Mouse (Mus musculus) cerebellum, postnatal 14 days (tissue): ENCODE measurements around the gene Pnpla1.
A peak's percentile ranks its signal among the peaks of the same experiment; 100 is the strongest.

Source experiments
- DNase-seq, 2 experiments: peaks; one replicate each; pipeline ENCODE4 v3.0.0; 2021; ENCODE audit warnings: mixed read lengths in 2 of 2

The Pnpla1 gene

DNA sequence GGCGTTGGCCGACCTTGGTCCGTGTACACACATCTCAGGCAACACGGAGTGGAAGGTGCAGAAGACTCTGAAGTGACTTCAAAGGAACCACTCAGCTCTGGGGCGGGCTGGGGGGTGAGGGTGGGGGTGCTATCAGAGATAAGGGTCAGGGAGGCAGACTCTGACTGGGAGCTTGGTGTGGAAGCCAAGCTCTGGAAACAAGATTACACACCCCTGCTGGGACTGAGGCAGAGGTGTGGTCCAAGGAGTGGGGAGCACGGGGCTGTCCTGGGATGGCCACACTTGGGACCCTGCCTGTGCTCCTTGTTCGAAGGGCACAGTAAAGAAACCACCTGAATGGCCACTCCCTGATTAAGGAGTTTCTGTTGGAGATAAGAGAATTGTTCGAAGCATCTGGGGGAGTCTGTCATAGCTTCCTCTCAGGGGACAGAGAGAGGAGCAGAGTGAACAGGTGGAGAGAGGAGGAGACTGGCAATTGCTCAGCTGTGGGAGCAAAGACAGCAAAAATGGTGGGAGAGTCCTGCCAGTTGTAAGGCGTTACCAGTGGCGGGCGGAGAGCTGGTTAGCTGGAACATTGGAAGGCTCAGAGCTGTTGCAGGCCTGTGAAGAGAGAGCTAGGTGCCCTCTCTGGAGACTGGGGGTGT lies 11.1 kb upstream of the Pnpla1 start:
- no peak for DNase-seq

DNA sequence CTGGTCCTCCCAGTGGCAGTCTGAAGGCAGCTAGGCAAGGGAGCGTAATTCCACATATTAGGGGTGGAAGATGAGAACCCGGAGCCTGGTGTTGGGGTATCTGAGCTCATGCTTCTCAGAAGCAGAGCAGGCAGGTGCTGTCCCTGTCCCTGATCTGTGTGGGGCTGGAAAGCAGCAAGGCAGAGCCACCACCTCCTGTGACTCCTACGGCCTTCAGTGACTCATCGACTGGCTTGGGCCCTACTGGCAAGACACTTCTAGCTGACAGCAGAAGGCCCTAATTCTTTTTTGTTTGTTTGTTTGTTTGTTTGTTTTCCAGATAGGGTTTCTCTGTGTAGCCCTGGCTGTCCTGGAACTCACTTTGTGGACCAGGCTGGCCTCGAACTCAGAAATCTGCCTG lies 7.7 kb upstream of the Pnpla1 start:
- no peak for DNase-seq

DNA sequence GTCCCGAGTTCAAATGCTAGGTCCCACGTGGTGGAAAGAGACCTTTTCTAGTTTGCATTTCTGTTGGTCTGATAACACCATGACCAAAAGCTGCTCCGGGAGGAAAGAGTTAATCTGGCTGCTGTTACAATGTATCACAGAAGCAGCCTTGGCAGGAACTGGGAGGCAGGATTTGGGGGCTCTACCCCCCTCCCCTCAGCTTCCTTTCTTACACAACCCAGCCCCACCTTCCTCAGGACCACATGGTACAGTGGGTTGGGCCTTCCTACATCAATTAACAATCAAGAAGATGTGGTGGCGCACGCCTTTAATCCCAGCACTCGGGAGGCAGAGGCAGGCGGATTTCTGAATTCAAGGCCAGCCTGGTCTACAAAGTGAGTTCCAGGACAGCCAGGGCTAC lies 3.8 kb upstream of the Pnpla1 start:
- DNase-seq = no peak

DNA sequence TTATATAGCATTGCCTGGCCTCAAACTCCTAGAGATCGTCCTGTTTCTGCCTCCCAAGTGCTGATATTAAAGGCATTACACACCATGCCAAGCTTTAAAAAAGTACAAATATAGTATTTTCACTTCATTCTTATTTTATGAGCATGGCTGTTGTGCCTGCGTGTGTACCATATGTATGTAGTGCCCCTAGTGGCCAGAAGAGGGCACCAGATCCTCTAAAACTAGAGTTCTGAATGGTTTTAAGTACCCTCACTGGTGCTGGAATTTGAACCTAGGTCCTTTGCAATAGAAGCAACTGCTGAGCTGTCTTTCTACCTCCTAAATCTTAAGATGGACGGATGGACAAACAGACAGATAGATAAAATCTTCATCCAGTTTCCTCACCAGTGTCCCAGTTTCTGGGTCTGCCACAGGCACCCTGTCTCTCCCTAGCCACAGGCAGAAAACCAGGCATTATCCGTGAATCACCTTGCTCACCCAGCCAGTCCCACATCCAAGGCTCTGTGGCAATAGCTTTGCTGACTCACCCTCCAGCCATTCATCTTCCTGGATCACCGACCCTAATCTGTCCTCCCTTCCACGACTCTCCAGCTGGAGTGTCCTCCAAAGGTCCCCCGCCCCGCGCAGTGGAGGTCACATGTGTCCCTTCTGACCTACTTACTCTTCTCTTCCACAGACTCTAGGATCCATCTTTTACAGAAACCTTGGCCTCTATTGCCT lies 2.9 kb upstream of the Pnpla1 start:
- peak in 1 of 2 experiments; percentile 46 for DNase-seq

DNA sequence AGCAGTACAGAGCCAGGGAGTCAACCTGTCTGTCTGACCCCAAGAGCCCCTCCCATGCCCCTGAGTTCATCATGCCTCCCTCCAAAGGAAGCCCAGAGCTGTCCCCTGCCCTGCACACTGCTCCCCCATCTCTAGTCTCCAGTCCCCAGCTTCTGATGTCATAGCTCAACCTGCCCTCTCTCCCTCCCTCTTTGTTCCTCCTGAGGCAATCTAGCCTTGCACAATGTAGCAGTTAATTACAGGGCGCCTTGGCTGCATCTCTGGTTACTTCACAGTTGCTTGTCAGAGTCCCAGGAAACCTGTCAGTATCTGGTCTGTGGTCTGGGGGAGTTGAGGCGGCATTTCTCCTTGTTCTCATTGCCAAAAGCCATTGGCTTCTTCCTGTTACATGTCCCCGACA lies 2.2 kb upstream of the Pnpla1 start:
- DNase-seq = no peak

DNA sequence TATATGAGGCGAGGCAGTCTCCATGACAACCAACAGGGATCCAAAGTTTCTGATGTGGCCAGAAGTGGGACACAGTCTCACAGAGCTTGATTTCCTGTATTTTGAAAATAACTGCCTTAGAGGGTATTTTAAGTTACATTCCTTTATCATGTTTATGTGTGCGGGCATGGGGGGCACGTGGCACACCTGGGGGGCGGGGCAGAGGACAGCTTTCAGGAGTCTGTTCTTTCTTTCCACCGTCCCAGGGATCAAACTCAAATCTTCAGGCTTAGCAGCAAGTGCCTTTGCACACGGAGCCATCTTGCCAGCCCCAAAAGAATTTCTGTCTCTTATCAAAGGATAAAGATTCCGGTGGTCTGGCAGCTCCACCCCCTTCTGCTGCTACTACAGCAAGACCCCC lies 5.7 kb downstream of the Pnpla1 start:
- no peak for DNase-seq

DNA sequence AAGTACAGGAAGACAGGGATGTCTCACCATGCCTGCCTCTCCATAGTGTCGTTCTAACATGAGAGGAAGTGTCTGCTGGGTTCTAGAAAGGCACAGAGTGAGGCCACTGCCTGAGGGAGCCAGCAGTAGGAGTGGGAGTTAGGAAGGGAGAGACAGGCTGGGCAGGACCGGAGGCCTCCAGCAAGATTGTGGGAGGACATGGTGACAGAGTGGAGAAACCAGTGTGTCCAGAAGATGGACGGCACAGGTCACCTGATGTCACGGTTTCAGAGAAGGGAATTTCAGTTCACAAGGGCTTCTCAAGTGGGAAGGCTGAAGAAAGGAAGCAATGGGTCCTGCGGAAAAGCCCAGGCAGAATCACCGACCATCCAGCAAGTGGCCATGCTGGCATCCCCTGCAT lies 6.3 kb downstream of the Pnpla1 start:
- no peak for DNase-seq

DNA sequence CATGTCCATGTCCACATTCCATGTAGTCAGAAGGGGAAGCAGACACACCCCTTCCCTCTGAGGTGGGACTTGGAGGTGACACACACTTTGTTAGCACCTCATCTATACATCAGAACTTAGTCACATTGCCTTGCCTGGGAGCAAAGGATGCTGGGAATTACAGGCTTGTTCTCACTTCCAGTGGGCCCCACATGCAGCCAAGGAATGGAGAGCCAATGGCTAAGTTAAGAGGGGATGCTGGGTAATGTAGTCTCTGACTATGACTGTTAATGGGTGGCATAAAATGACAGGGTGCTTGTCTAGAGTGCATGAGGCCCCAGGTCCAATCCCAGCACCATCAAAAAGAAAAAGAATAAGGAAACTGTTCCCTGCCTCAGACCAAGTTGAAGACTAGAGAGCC lies 8.7 kb downstream of the Pnpla1 start:
- no peak for DNase-seq

DNA sequence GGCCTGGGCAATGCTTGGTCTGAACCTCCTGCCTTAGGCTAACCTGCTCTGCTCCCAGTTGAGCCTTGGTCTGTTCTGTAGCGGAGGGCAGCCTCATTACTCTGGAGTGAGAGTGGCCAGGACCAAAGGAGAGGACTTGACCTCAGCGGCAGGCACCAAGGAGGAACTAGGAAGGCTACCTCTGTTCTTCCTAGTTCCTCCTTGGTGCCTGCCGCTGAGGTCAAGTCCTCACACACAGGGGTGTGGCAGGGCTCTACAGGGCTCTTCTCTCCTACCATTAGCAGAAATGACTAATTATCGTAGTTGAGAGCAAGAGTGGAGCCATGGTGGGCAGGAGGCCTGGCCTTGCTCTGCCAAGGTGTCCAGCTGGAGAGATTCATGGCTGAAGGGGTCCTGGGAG lies 9.2 kb downstream of the Pnpla1 start:
- DNase-seq = no peak

DNA sequence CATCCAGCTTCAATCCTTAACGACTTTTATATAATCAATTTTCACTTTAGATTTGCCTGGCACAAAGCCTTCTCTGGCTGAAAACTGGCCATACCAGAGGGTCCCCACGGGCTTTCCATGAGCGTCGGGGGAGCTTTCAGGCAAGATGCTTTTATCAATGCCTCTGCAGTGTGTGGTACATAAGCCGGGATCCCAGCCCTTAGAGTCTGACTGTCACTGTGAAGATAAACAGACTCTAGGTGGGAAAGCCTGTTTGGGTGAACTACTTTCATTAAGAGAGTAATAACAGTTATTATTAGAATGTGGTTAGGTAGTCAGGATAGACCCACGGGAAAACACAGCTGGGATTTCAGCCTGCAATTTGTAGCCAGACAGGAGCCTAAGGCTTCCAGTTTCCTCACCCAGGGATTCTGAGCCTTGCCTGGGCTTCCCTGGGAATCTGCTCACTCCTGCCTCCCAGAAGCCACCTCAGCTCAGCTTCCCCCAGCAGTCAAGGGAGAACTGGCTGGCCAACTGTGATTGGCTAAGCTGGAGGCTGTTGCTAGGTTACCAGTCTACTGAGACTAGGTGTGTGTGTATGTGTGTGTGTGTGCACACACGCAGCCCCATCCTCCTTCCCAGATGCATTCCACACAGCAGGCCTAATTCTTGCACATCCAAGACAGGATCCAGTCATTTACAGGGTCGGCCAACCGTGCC lies 11.3 kb downstream of the Pnpla1 start:
- DNase-seq = no peak

DNA sequence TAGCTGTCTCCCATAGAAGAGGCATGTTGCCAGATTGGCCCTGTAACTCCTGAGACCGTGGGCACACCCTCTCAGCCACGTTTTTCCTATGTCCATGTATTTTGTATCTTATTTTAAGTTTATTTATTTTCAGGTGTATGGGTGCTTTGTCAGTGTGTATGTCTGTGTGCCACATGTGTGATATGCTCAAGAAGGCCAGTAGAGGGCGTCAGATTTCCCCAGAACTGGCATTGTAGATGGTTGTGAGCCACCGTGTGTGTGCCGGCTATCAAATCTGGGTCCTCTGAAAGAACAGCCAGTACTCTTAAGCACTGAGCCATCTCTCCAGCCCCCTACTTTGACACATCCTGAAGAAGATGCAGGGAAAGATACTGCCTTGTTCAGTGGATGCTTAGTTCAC lies 12.2 kb downstream of the Pnpla1 start:
- no peak for DNase-seq

DNA sequence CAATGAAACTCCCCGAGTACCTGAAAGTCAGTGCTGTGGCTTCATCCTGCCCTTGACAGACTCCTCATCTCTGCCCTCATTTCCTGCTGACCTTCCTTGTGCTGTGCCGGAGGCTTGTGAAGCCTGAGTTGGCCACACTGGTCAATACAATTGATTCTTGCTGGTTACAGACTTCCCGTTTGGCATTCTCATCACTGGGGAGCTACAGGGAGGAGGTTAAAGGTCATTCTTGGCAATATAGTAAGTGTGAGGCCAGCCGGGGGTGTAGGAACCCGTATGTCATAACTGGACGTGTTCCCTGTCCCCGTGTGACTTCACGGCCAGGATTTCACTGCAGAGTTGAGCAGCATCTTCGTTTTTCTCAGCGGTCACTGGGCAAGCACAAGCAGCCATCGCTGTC lies 13.6 kb downstream of the Pnpla1 start:
- DNase-seq = no peak

DNA sequence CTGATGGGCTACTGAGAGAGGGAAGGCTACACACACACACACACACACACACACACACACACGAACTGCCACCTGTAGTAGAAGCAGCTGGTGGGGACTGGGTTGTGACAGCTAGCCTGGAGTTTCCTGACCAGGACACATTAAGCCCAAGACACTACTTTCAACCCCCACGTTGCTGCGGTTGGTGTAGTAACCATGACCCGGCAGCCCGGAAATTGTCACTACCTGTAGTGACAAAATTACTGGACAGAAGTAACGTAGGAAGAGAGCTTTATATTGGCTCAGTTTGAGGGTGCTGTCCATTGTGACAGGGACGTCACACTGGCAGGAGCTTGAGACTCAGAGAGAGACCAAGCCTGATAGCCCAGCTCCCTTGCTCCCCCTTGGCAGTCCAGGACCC lies 14.1 kb downstream of the Pnpla1 start:
- DNase-seq = no peak

DNA sequence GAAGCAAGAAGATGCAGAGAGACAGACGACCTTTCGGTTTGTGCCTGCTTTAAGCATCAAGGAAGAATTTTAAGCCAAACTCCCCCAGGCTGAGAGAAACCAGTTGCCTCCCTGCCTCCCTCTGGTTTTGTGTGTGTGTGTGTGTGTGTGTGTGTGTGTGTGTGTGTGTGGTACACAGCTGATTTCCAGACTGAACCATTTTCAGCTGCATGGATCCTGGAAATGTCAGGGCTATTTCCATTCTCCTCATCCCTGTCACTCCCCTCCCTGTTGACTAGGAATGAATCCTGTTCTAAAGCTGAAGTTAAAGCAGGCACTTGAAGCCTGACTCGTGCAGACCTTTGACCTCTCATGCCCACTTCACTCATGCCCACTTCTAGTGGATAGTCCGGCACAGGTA lies 16.0 kb downstream of the Pnpla1 start:
- DNase-seq = no peak

DNA sequence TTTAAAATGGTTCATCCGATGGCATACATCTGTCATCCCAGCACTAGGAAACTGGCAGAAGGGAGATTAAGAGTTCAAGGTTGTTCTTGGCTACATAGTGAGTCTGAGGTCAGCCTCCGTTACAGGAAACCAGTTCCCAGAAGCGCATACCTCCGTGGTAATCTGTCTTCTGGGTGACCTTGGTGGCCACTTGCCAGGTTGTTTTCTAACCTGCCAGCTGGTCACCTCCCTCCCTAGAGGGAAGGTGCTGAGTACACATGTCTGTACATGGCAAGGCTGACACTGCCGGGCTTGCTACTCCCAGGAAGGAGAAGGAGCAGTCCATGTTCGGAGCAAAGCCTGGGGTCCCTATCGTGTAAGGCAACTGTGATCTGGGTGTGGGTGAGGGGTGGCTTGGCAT lies 16.6 kb downstream of the Pnpla1 start:
- DNase-seq = peak; percentile 56 to 80

DNA sequence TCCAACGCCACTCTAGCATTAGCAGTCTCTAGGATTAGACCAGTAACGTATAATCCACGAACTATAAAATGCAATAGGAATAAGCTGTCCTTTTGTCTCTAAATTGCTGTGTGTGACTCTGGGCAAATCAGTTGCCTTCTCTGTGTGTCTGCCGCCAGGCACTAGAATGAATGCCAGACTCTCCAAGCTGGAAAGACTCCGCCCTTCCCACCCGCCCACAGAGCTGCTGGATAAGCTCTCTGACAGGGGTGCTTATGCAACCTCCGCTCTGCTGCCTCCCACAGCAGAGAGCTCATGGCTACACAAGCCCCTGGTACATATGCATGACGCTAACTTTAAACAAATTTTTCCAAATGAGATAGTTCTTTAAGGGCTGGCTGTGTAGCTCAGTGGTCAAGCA lies 17.1 kb downstream of the Pnpla1 start:
- peak; percentile 62 to 66 for DNase-seq

DNA sequence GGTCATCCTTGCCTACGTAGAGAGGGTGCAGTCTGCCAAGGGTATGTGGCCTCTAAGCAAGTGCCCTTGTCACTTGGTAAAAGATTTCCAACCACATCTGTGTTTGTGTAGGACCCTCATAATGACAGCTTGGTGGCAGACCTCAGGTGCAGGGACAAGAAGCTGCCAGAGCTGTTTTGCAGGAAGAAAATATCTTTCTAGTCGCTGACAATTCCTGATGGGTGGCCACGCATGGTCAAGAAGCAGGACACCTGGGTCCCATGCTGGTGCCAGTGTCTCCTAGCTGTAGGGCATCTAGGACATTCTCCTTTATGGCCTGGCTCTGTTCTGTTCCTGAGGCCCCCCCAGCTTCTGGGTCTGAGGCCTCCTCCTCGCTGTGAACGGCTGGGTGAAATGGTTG lies 18.1 kb downstream of the Pnpla1 start:
- DNase-seq = no peak

DNA sequence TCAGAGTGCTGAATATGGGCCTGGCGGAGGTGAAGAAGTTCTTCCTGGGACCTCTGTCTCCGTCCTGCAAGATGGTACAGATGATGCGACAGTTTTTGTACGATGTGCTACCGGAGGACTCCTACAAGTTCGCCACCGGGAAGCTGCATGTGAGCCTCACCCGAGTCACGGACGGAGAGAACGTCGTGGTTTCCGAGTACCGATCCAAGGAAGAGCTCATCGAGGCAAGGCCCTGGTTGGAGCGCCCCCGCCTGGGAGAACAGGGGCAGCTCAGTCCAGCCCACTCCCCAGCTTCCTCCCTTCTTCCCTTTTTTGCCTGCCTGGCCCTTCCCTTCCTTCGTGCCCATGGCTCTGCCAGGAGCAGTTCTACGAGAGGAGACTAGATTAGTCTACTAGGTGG lies 18.6 kb downstream of the Pnpla1 start:
- DNase-seq = peak in 1 of 2 experiments; percentile 67

DNA sequence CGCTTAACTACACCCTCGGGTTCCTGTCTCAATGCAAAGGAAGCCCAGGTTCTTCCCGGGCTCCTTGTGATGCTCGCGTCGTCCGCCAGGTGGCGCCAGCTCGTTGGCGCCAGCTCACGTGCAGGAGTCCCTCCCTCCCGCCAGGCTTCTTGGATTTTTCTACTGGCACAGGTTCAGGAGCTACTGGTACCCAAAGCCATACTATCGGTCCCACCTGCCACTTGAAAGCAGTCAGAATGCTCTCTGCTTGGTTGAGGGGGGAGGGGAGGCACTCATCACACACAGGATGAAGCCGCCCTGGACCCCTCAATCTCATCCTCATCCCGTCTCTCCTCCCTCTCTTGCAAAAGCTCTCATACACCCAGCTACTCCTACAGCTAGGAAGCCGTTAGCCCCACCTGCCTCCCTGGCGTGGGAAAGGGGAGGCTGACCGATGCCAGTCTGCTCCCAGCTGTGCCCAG lies 21.8 kb downstream of the Pnpla1 start:
- DNase-seq = peak; percentile 91 to 94

DNA sequence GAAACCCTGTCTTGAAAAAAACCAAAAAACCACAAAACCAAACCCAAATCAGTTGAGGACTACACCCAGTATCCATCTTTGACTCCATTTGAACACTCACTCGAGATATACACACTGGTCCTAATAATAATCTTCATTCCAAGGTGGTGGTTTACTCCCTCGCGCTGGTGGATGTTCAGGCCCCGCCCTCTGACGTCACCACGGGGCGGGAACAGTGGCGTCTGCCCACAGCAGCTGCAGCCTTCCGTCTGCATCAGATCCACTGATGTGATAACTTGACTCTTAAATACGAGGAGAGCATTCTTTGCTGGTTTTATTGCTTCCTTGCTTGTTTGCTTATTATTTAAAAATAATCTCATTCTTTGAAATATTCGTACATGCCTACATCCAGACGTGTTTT lies 24.1 kb downstream of the Pnpla1 start:
- peak; percentile 65 to 71 for DNase-seq

DNA sequence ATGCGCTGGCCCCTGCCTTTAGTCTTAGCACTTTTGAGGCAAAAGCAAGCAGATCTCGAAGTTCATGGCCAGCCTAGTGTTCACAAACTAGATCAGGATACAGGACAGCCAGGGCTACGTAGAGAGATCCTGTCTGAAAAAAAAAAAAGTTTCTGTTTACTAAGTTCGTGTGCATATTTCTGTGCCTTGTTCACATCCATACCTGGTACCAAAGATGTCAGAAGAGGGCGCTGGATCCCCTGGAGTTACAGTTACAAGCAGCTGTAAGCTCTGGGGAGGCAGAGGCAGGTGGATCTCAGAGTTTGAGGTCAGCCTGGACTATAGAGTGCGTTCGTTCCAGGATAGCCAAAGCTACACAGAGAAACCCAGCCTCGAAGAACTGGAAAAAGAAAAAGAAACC lies 24.6 kb downstream of the Pnpla1 start:
- no peak for DNase-seq

DNA sequence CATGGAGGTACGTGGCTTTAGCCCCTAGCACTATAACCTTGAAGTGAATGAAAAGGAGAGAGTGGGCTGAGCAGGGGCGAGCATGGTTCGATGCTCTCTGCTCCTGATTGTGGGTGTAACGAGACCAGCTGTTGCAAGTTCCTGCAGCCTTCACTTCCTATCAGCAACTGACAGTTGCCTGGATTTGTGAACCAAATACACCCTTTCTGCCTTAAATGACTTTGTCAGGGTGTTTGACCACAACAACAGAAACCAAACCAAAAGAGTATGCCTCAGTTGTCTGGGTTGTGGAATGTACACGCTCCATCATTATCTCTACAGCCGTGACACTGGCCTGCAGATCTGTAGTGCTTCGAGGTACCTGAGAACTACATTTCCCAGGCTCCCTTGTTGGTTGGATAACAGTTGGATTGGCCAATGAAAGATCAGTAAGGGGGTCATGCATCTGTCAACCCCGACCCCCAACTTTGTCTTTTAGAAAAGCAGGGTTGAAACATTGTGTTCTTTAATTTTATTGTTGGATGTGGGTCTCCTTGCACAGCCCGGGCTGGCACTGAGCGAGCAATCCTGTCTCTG lies 25.8 kb downstream of the Pnpla1 start:
- no peak for DNase-seq

DNA sequence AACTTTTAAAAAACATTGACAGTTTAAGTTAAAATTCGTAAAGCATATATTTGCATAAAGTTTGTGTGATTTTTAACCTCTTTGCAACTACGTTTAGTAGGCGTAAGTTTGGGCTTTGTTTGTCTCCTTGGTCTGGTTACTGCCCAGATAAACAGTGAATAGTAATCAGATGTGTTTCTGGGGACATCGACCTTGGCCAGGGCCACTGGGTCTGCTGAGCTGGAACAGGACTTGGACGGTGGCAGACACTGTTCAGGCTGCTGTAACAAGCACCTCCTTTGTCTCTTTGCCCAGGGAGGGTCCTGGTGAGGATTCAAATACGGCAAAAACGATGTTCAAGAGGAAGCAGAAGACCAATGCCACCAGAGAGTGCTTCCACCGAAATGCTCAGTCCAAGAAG lies 27.0 kb downstream of the Pnpla1 start:
- DNase-seq = no peak

DNA sequence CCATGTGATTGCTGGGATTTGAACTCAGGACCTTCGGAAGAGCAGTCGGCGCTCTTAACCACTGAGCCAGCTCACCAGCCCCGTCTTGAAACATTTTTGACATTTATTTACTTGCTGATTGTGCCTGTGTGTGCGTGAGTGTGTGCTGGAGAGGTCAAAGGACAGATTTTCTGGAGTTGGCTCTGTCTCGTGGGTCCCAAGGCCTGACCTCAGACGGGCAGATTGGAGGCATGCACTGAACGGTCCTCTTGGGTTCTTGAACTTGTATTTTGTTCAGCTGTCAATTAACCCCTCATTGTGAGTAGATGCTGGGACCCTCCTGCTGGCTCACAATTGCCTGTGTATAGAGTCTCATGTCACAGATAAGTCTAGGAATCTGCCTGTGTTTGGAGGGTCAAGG lies 28.1 kb downstream of the Pnpla1 start:
- no peak for DNase-seq
